Mouse (Mus musculus) heart, postnatal 0 days (tissue): ENCODE data around the gene Myl6b. TPM values are rescaled to one million over a fixed set of nuclear protein-coding genes. Genes with fewer than 3 reads are reported as not detected.

Source experiments
- ATAC-seq: fragments of 200-750 bp; cut with Nextera tagmentation; 2 replicates; pipeline ENCODE4 v1.8.0; 2017; ENCODE audit warnings: low read depth, moderate number of reproducible peaks, moderate library complexity; ENCODE audit not compliant: insufficient read depth
- DNase-seq: peaks from one replicate; pipeline ENCODE4 v3.0.0-alpha.2; 2016; ENCODE audit warnings: low spot score
- H3K27ac ChIP-seq: fragments of 300-500 bp; sonication (generic); 2 replicates; pipeline ENCODE4 v1.5.1; 2014; ENCODE audit warnings: low read depth, mild to moderate bottlenecking
- H3K27me3 ChIP-seq: fragments of 300-500 bp; sonication (generic); 2 replicates; pipeline ENCODE4 v1.6.1; 2014; ENCODE audit warnings: low read length, mixed read lengths; ENCODE audit not compliant: control insufficient read depth, insufficient read depth
- H3K36me3 ChIP-seq: fragments of 300-500 bp; sonication (generic); replicated peaks from 2 replicates; pipeline ENCODE4 v1.6.1; 2014; ENCODE audit warnings: low read length, mixed read lengths; ENCODE audit not compliant: control insufficient read depth, insufficient read depth
- H3K4me1 ChIP-seq: fragments of 300-500 bp; sonication (generic); 2 replicates; pipeline ENCODE4 v1.6.1; 2014; ENCODE audit warnings: antibody characterized with exemption; ENCODE audit not compliant: control insufficient read depth, insufficient read depth
- H3K4me2 ChIP-seq: fragments of 300-500 bp; sonication (generic); 2 replicates; pipeline ENCODE4 v1.6.1; 2014; ENCODE audit warnings: low read depth, mild to moderate bottlenecking, low read length, moderate library complexity
- H3K4me3 ChIP-seq: fragments of 300-500 bp; sonication (generic); 2 replicates; pipeline ENCODE4 v1.5.1; 2014; ENCODE audit warnings: low read depth, low read length
- H3K9ac ChIP-seq: fragments of 300-500 bp; sonication (generic); replicated peaks from 2 replicates; pipeline ENCODE4 v1.6.1; 2014; ENCODE audit warnings: low read depth, low read length, mixed read lengths
- H3K9me3 ChIP-seq: fragments of 300-500 bp; sonication (generic); replicated peaks from 2 replicates; pipeline ENCODE4 v1.6.1; 2016; ENCODE audit warnings: low read length; ENCODE audit not compliant: control insufficient read depth
- CTCF ChIP-seq: IDR thresholded peaks from 2 replicates; pipeline ENCODE4 v1.5.1; 2016; ENCODE audit warnings: antibody characterized with exemption, control low read depth, low read depth
- EP300 ChIP-seq: IDR thresholded peaks from 2 replicates; pipeline ENCODE4 v1.6.1; 2016; ENCODE audit warnings: antibody characterized with exemption, low read depth
- WGBS: fragments of 180-500 bp; shearing (Covaris S2); extraction: QIAGEN DNeasy Blood & Tissue Kit; methylation state at CpG from one replicate; pipeline ENCODE4 v1.1.7; 2014; 5-methylcytosine and 5-hydroxymethylcytosine counted together
- polyA plus RNA-seq: library from polyadenylated mRNA; unstranded; fragments of >200 nt; fragmentation: Nextera tagmentation; extraction: Ambion mirVana; gene quantifications from 2 replicates; pipeline ENCODE4 v1.2.1, GENCODE M21; 2015
- total RNA-seq: library from RNA; depleted of rRNA; stranded (reverse); fragments of >200 nt; gene quantifications from 2 replicates; pipeline ENCODE4 v1.2.3, GENCODE M21; 2014; ENCODE audit warnings: low replicate concordance

Myl6b gene
- total and polyA plus RNA-seq, 2 experiments from 2014 or later, result 4.8 to 4.9 TPM

GRCm38 (mm10) chr10:128515044-128515443 is 16.6 kb upstream of the Myl6b start:
- TF ChIP-seq EP300 (no peak), CTCF (no peak)
- ATAC-seq, result no peak
- H3K36me3 ChIP-seq, result peaks cover 82% of the 10 kb centered on the region
- DNase-seq, result no peak
- H3K9ac ChIP-seq, result no peak overlapping the region
- H3K4me1 ChIP-seq, result no peaks in the 10 kb centered on the region
- no peak overlapping the region for H3K4me2 ChIP-seq
- no peaks in the 10 kb centered on the region for H3K9me3 ChIP-seq
- H3K27me3 ChIP-seq, result no peaks in the 10 kb centered on the region
- no peak overlapping the region for H3K27ac ChIP-seq
- H3K4me3 ChIP-seq, result no peak overlapping the region
- WGBS, result 84% methylated on average over 4 of the region's 4 CpGs

DNA sequence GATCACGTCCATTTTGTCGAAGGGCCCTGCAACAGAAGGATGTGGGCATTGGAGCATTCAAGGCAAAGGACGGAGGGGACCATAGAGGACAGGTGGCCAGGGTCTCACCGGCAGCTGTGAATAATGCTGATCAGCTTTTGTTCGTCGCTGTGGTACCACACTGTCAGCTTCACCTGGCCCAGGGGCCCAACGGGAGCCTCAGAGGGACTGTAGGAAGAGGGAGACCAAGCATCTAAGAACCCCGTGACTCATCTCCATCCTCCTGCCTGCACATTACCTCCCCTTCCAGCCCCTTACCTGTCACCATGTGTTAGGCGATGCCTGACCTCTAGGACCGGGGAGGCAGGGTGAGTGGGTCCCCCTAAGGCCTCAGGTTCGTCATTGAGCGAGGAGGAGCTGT is 13.3 kb upstream of the Myl6b start:
- 79% methylated on average over 12 of the region's 12 CpGs for WGBS
- DNase-seq, result no peak
- no peak overlapping the region for H3K4me2 ChIP-seq

GRCm38 (mm10) chr10:128511189-128511588 is 12.7 kb upstream of the Myl6b start:
- no peak overlapping the region for H3K27ac ChIP-seq
- no peaks in the 10 kb centered on the region for H3K9me3 ChIP-seq
- 92% methylated on average over 9 of the region's 9 CpGs for WGBS
- H3K9ac ChIP-seq, result no peak overlapping the region
- H3K4me3 ChIP-seq, result no peak overlapping the region
- no peaks in the 10 kb centered on the region for H3K4me1 ChIP-seq
- ATAC-seq (no peak), DNase-seq (no peak)
- H3K27me3 ChIP-seq, result no peaks in the 10 kb centered on the region
- peaks cover 61% of the 10 kb centered on the region for H3K36me3 ChIP-seq
- no peak overlapping the region for H3K4me2 ChIP-seq
- TF ChIP-seq CTCF (no peak), EP300 (no peak)

More for the DNA sequence above, 13.3 kb upstream of the Myl6b start:
- H3K9ac ChIP-seq, result no peak overlapping the region
- no peak overlapping the region for H3K27ac ChIP-seq
- no peaks in the 10 kb centered on the region for H3K9me3 ChIP-seq
- H3K36me3 ChIP-seq, result peaks cover 66% of the 10 kb centered on the region
- no peak overlapping the region for H3K4me3 ChIP-seq
- no peak for ATAC-seq
- H3K4me1 ChIP-seq, result no peaks in the 10 kb centered on the region
- TF ChIP-seq EP300 (no peak), CTCF (no peak)
- H3K27me3 ChIP-seq, result no peaks in the 10 kb centered on the region

DNA sequence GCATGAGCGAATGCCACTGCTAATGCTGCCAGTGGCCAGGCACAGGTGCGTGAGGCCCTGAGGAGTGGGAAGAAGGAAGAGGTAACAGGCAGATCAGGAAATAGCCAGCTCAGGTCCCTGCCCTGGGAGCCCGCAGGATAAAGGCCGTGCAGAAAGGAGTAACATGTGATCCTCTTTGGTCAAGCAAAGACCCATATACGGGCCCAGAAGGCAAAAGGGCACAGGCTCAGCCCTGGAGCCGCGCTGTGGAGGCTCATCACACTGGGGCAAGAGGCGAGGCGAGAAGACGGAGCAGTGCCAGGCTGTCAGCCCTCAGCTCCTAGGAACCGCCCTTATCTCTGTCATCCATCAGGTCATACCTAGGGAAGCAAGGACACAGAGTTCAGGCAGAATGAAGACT is 11.8 kb upstream of the Myl6b start:
- no peaks in the 10 kb centered on the region for H3K9me3 ChIP-seq
- TF ChIP-seq EP300 (no peak), CTCF (no peak)
- no peak for DNase-seq
- H3K9ac ChIP-seq, result no peak overlapping the region
- H3K4me1 ChIP-seq, result no peaks in the 10 kb centered on the region
- no peak for ATAC-seq
- H3K27me3 ChIP-seq, result no peaks in the 10 kb centered on the region
- no peak overlapping the region for H3K27ac ChIP-seq
- WGBS, result 85% methylated on average over 11 of the region's 11 CpGs
- no peak overlapping the region for H3K4me3 ChIP-seq
- peaks cover 53% of the 10 kb centered on the region for H3K36me3 ChIP-seq
- no peak overlapping the region for H3K4me2 ChIP-seq

DNA sequence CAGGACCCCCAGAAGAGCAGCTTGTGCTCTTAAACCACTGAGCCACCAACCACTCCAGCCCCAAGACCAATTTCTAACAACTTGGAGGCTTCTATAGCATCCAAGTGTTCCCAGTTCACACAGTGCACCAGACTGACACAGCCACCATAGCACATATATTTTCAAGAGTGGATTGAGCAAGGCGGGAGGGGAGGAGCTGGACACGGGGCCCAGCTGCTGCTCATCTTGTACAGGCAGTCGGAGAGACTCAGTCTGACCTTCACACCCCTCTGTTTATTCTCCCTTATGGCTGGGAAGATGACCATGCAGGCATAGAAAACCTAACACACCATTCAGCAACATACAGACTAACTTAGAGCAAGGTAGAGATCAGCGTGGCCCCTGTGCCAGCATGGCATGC is 11.3 kb upstream of the Myl6b start:
- whole genome bisulfite sequencing, result 77% methylated on average over 4 of the region's 4 CpGs
- no peaks in the 10 kb centered on the region for H3K9me3 ChIP-seq
- no peak for ATAC-seq
- no peak overlapping the region for H3K4me2 ChIP-seq
- DNase-seq, result no peak
- H3K27me3 ChIP-seq, result no peaks in the 10 kb centered on the region
- H3K9ac ChIP-seq, result no peak overlapping the region
- H3K27ac ChIP-seq, result no peak overlapping the region
- H3K36me3 ChIP-seq, result peaks cover 48% of the 10 kb centered on the region
- TF ChIP-seq CTCF (no peak), EP300 (no peak)
- peaks cover 4% of the 10 kb centered on the region; the same call in 1 of the 2 replicates for H3K4me1 ChIP-seq
- H3K4me3 ChIP-seq, result no peak overlapping the region

GRCm38 (mm10) chr10:128509203-128509602 is 10.7 kb upstream of the Myl6b start:
- Histone ChIP-seq H3K4me3 (no peak overlapping the region), H3K36me3 (peaks cover 44% of the 10 kb centered on the region), H3K9me3 (no peaks in the 10 kb centered on the region), H3K4me1 (peaks cover 10% of the 10 kb centered on the region), H3K27me3 (no peaks in the 10 kb centered on the region), H3K4me2 (no peak overlapping the region), H3K27ac (no peak overlapping the region), H3K9ac (no peak overlapping the region)
- WGBS, result 84% methylated on average over 9 of the region's 9 CpGs
- ATAC-seq (no peak), DNase-seq (no peak)
- TF ChIP-seq EP300, result no peak
- TF ChIP-seq CTCF, result no peak
